Mouse (Mus musculus): ENCODE data around the gene Primpol.

Gene Primpol

GRCm38 (mm10) chr8:46616879-46617689 lies at the start of gene Primpol, which contains the start of gene Casp3:
TSS of gene Primpol (minus strand) at chr8:46617212.
TSS of gene Casp3 (plus strand) at chr8:46617291.
- DNase-seq (ENCODE audit: low spot score in 2 of 2), result peak; percentile 99

- DNase-seq (ENCODE audit: low spot score in 2 of 2), result no peak
Observed at GRCm38 (mm10) chr8:46655919-46656318, 38.9 kb upstream of the Primpol start.

DNA sequence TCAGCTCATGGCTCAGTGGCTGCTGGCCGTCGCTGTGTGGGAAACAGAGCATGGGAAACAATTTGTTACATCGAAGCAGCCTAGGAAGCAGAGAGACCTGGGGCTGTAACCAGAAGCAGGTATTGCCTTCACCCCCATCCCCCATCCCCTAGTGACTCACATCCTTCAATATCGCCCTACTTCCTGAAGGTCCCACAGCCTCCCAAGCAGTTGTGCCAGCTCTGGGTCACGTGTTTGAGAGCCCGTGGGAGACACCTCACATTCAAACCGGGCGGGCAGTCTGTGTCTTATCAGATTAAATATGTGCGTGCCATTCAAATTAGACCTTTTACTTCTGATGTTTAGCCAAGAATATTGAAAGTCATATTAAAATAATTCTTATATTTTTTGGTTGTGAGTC lies 34.9 kb upstream of the Primpol start:
- peak in 1 of 2 experiments; percentile 55 for DNase-seq (ENCODE audit: low spot score in 2 of 2)

GRCm38 (mm10) chr8:46648421-46648820 lies 31.4 kb upstream of the Primpol start:
- DNase-seq (ENCODE audit: low spot score in 2 of 2), result peak in 1 of 2 experiments; percentile 5

DNA sequence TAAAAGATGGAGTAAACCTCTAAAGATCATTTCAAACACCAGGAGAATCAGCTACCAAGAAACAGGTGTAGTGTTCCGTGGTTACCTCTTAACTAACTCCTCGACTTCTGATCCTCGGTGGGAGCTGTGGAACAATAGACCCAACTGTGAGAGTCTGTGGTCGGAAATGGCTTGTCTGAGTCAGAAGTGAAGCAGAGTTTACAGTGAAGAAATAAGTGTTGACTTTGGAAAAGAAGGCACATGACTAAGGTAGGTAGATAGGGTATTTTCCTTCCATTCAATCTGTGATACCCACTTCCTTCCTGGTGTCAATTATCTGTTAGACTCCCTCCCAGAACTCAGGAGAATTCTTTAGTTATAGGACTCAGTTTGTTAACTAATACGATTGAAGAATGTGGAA lies 24.3 kb upstream of the Primpol start:
- peak in 1 of 2 experiments; percentile 13 for DNase-seq (ENCODE audit: low spot score in 2 of 2)

GRCm38 (mm10) chr8:46639852-46640251 lies 22.8 kb upstream of the Primpol start:
- no peak for DNase-seq (ENCODE audit: low spot score in 2 of 2)

GRCm38 (mm10) chr8:46639010-46639571 lies 22.1 kb upstream of the Primpol start:
- no peak for DNase-seq (ENCODE audit: low spot score in 2 of 2)

DNA sequence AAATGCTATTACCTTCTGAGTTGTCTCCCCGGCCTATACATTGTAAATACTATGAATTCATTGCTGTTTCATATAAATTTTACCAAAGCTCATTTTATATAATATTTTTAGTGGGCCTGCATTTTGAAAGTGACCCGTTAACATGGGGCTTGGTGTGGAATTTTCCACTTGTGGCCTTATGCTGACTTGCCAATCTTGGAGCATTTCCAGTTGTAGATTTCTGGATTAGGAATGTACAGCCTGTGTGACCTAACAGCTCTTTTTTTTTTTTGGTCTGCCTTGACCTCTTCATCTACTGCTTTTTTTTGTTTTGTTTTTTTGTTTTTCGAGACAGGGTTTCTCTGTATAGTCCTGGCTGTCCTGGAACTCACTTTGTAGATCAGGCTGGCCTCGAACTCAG lies 13.9 kb upstream of the Primpol start:
- DNase-seq (ENCODE audit: low spot score in 2 of 2), result no peak

DNA sequence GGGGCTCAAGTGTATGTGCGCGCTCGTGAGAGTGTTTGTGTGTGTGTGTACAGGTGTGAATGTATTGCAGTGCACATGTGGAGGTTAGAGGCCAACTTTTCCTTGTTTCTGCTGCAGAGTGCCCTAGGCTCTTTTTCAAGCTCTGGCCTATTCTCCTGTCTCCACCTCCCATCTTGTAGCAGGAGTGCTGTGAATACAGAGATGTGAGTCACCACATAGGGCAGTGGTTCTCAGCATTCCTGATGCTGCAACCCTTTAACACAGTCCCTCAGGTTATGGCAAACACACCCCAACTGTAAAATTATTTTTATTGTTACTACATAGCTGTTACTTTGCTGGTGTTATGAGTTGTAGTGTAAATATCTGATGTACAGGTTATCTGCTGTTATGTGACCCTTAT lies 13.4 kb upstream of the Primpol start:
- DNase-seq (ENCODE audit: low spot score in 2 of 2), result no peak

GRCm38 (mm10) chr8:46628645-46629044 lies 11.6 kb upstream of the Primpol start:
- no peak for DNase-seq (ENCODE audit: low spot score in 2 of 2)

- DNase-seq (ENCODE audit: low spot score in 2 of 2), result no peak
Observed at GRCm38 (mm10) chr8:46627881-46628280, 10.9 kb upstream of the Primpol start.

DNA sequence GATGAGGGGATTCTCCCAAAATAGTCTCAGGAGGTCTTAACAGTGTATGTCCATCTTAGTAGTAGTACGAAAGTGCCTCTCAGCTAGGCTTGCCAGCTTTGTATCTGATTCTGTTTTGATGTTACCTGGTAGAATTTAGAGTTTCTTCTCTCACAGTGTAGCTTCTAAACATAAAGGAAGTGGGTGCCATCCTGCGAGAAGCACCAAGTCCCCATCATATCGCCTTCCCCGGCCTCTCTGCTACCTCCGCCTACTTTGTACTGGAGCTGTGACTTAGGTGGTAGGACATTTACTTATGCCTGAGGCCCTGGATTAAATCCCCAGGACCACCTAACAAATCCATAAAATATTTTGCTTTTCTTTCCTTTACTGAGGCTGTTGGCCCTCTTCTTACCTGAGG lies 9.6 kb upstream of the Primpol start:
- no peak for DNase-seq (ENCODE audit: low spot score in 2 of 2)

- DNase-seq (ENCODE audit: low spot score in 2 of 2), result no peak
Observed at GRCm38 (mm10) chr8:46625166-46625565, 8.2 kb upstream of the Primpol start.

DNA sequence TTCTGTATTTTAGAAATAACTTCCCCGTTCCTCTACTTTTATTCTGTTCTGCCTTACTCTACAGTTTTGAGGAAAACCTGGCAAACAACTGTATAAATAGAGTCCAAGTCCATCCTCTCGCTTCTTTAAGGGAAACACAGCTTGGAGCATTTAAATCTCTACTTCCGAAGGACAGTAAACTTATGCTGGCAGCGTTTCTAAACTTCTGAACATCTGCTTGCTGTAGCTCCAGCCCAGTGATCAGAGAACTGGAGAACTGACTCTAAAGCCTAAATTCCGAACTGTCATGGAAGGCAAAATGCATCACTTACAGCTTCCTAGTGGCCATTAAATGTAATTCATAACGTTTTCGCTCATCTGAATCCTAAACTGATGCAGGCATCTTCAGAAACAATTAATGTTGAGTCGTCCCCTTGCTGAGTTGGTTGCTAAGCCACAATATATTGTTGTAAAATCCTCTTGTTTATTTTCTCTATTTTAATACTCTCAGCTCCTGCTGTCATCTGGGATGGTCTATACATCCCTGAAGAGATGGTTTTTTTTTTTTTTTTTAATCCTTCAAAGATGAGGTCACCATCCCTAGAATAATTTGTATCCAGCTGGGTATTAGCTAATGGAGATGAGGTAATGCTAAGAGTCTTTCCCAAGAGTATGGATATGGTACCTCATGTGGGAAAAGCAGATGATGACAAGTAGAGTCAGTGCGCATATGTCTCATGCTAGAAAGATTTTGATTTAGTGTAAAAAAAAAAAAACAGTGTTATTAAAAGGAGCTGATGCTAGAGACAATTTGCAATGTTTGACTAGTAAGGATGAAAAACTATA lies 5.6 kb upstream of the Primpol start:
- no peak for DNase-seq (ENCODE audit: low spot score in 2 of 2)

GRCm38 (mm10) chr8:46618639-46619320 lies 1.8 kb upstream of the Primpol start:
- DNase-seq (ENCODE audit: low spot score in 2 of 2), result no peak

DNA sequence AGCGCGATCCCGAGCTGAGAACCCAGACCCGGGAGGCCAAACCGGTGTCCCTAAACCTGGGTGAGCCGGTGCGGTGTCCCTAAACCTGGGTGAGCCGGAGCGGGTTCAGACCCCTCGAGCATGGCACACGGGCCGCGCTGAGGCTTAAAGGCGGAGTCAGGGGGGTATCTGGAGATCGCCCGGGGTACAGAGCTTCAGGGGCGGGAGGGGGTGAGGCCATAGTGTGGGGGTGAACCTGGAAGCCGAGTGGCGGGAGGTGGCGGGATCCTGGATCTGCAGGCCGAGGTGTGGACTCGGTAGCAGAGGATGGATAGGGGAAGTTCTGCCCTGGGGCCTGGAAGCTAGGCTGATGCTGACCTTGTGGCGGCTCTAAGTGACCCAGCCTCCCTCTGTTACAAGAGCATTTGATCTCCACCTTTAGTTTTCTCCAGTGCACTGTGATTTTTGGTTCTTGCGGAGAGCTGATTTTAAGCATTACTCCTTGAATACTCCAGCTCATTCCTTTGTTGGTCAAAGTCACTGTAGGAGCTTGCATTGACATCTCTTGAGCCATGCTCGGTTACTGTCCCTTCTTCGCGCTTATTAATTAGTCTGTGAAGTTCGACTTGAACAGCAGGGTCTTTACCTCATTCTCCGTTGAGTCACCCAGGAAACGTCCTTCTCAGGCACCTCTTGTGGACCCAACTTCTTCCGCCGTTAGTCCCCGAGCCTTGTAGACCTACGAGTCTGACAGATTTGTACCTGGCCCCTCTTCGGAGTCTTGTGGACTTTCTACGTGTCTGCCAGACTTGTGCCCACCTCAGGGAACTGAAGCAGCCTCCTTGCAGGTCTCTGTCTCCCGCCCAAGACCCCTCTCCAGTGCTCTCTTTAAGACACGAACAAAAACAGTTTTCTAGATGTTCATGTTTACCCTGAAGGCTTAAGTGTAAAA lies 943 bp upstream of the Primpol start:
- DNase-seq (ENCODE audit: low spot score in 2 of 2), result no peak

DNA sequence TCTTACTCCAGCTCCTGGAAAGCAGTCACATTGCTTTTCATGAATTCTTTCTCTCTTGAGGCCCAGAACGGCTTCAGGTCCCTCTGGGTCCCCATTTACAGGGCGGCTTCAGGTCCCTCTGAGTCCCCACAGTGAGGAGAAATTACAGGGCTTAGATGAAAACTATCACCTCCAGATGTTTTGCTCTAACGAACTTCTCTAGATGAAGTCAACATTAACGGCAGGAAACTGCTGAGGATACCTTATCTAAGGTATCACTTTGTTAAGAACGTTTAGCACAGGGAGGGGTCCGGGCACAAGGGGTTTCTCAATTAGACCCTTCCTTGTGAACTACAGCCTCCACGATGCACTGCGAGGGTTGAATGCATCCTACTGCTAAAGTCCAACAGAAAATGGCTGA lies 1.1 kb downstream of the Primpol start:
- DNase-seq (ENCODE audit: low spot score in 2 of 2), result no peak

GRCm38 (mm10) chr8:46613377-46613776 lies 3.6 kb downstream of the Primpol start:
- no peak for DNase-seq (ENCODE audit: low spot score in 2 of 2)

- no peak for DNase-seq (ENCODE audit: low spot score in 2 of 2)
Observed at GRCm38 (mm10) chr8:46612913-46613312, 4.1 kb downstream of the Primpol start.

DNA sequence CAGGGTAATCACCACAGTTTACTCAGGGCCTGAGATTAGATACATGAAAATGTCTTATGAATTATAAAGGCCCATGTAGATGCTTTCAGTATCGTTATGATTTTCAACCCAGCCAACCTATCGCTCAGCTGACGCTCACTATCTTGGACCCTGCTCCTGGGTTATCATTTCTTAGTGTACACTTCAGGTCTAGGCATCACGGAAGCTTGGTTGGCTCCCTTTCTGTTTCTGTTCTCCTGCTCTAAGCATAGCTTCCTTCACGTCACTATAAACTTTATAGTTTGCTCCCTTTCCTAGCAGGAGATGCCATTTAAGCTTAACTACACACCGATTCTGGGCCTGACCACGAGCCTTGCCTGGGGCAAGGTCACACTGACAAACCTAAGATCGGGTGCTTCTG lies 5.5 kb downstream of the Primpol start:
- DNase-seq (ENCODE audit: low spot score in 2 of 2), result no peak

- DNase-seq (ENCODE audit: low spot score in 2 of 2), result no peak
Observed at GRCm38 (mm10) chr8:46606930-46607329, 10.1 kb downstream of the Primpol start.
